Mouse (Mus musculus): ENCODE results near the gene Capn11. TPM values are rescaled to one million over a fixed set of nuclear protein-coding genes. Genes with fewer than 3 reads are reported as not detected.

Capn11 gene
- total and polyA plus RNA-seq, 2 experiments from 2014 or later = 0.19 to 1.2 TPM

DNA sequence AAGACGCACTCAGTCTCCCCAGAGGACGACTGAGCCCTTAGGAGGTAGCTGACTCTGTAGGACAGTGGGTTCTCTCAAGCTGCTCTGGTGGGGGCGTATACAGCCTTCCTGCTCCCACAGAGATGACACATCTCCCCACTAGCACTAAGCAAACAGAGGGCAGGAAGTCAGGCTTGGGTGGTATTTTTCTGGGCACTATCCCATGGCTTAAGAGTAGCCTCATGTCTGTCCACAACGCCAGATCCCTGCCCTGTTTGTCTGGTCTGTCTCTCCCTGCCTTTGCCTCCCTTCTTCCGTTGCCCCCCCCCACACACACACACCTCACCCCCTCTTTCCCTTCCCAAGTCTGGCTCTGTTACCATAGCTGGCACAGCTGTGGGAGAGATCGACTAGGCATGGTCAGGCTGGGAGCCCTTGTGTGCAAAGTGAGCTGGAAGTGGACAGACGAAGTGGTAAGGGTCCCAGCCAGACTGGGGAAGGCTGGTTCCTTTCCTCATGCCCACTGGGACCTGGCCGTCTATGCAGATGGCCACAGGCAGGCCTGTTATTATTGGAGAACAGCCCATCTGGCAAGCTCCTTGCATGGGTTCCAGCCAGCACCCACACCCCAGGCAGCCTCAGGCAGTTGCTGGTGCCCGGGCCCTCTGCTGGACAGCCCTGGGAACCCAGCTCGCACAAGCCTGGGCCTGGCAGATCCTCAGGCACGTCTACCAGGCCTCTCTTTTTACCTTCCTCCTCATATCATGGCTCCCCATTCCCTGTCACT is 62.3 kb downstream of the Capn11 start:
- Histone ChIP-seq H3K9ac (replicated peaks; ENCODE audit: low read length, poor library complexity, severe bottlenecking) (no peak overlapping the region), H3K27me3 (ENCODE audit: insufficient read depth, low read length) (peaks cover 20% of the 10 kb centered on the region), H3K36me3 (ENCODE audit: insufficient read depth, low read length) (no peaks in the 10 kb centered on the region), H3K9me3 (ENCODE audit: low read length) (no peaks in the 10 kb centered on the region), H3K4me1 (ENCODE audit: insufficient read depth, low read length) (peaks cover 15% of the 10 kb centered on the region), H3K27ac (ENCODE audit: low read depth, low read length) (no peak overlapping the region), H3K4me3 (ENCODE audit: low read depth, low read length) (no peak overlapping the region), H3K4me2 (ENCODE audit: low read depth, low read length, poor library complexity, severe bottlenecking) (no peak overlapping the region)
- peak; percentile 67 for TF ChIP-seq CTCF (IDR thresholded peaks at IDR 0.05)
- WGBS = 30% methylated on average over 11 of the region's 11 CpGs
- ATAC-seq (ENCODE audit: low FRiP score) = peak; percentile 21
- peak; percentile 78 for DNase-seq (ENCODE audit: low spot score)

- no peak for DNase-seq (ENCODE audit: low spot score)
- peak overlapping the region; percentile 46 for H3K4me3 ChIP-seq (ENCODE audit: low read depth, low read length)
- H3K27me3 ChIP-seq (ENCODE audit: insufficient read depth, low read length) = peaks cover 15% of the 10 kb centered on the region
- no peaks in the 10 kb centered on the region for H3K9me3 ChIP-seq (ENCODE audit: low read length)
- TF ChIP-seq CTCF (IDR thresholded peaks at IDR 0.05) = no peak
- no peak for ATAC-seq (ENCODE audit: low FRiP score)
- H3K4me1 ChIP-seq (ENCODE audit: insufficient read depth, low read length) = peaks cover 15% of the 10 kb centered on the region
- no peak overlapping the region for H3K27ac ChIP-seq (ENCODE audit: low read depth, low read length)
- no peaks in the 10 kb centered on the region for H3K36me3 ChIP-seq (ENCODE audit: insufficient read depth, low read length)
- H3K4me2 ChIP-seq (ENCODE audit: low read depth, low read length, poor library complexity, severe bottlenecking) = peak overlapping the region; percentile 92
- peak overlapping the region; percentile 54 for H3K9ac ChIP-seq (replicated peaks; ENCODE audit: low read length, poor library complexity, severe bottlenecking)
- 8% methylated on average over 23 of the region's 23 CpGs for WGBS
Observed at GRCm38 (mm10) chr17:45595736-45596390, 63.3 kb downstream of the Capn11 start.

DNA sequence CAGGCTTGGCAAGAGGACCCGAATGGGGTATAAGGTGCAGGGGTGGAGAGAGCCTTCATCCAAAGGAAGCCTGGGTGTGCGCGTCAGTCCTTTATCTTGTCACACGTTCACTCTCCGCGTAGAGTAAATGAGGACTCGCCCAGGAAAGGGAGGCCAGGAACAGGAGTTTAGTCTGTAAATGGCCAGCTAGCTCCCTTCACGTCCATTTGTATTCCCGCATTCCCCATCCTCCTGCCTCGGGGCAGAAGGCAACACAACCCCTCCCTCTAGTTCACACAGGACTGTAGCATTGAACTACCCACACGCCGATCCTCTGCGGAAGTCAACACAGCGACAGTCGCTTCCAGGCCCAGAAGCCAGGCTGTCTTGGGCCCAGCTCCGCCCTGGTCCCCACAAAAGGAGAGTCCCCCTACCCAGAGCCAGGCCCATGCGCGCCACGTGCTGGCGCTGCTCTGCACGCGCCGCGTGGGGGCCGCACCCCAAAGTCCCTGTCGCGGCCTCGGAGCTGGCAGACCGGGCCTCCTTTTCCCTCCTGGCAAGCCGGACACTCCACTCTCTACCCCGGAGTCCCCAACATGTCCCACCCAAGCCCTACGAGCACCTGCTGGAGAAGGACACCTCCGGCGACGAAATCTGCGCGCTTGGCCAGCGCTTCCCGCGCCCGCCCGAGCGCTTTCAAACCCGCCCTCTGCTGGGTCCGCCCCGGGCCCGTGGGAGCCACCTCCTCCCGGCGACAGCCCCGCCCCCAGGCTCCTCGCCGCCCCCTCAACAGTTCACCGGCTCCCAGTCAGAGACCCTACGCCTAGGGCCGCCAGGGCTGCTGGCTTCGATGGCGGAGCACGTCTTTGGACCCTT is 64.0 kb downstream of the Capn11 start:
- H3K27ac ChIP-seq (ENCODE audit: low read depth, low read length) = no peak overlapping the region
- WGBS = 2% methylated on average over 54 of the region's 58 CpGs
- no peaks in the 10 kb centered on the region for H3K9me3 ChIP-seq (ENCODE audit: low read length)
- peaks cover 10% of the 10 kb centered on the region for H3K27me3 ChIP-seq (ENCODE audit: insufficient read depth, low read length)
- peak overlapping the region; percentile 46 for H3K4me3 ChIP-seq (ENCODE audit: low read depth, low read length)
- H3K36me3 ChIP-seq (ENCODE audit: insufficient read depth, low read length) = no peaks in the 10 kb centered on the region
- H3K9ac ChIP-seq (replicated peaks; ENCODE audit: low read length, poor library complexity, severe bottlenecking) = peak overlapping the region; percentile 54
- peaks cover 15% of the 10 kb centered on the region for H3K4me1 ChIP-seq (ENCODE audit: insufficient read depth, low read length)
- no peak; the same call in 1 of the 2 replicates for TF ChIP-seq CTCF (IDR thresholded peaks at IDR 0.05)
- H3K4me2 ChIP-seq (ENCODE audit: low read depth, low read length, poor library complexity, severe bottlenecking) = peak overlapping the region; percentile 92
- peak; percentile 32 for ATAC-seq (ENCODE audit: low FRiP score)
- peak; percentile 48 for DNase-seq (ENCODE audit: low spot score)

- Histone ChIP-seq H3K4me2 (ENCODE audit: low read depth, low read length, poor library complexity, severe bottlenecking) (peak overlapping the region; percentile 92), H3K36me3 (ENCODE audit: insufficient read depth, low read length) (no peaks in the 10 kb centered on the region), H3K4me1 (ENCODE audit: insufficient read depth, low read length) (peaks cover 15% of the 10 kb centered on the region), H3K27me3 (ENCODE audit: insufficient read depth, low read length) (peaks cover 8% of the 10 kb centered on the region), H3K4me3 (ENCODE audit: low read depth, low read length) (peak overlapping the region; percentile 46), H3K9me3 (ENCODE audit: low read length) (no peaks in the 10 kb centered on the region), H3K9ac (replicated peaks; ENCODE audit: low read length, poor library complexity, severe bottlenecking) (0 out of 2 replicates have a peak overlapping the region, but pooled peaks have one; percentile 54), H3K27ac (ENCODE audit: low read depth, low read length) (no peak overlapping the region)
- no peak for TF ChIP-seq CTCF (IDR thresholded peaks at IDR 0.05)
- ATAC-seq (ENCODE audit: low FRiP score) = no peak
- no peak for DNase-seq (ENCODE audit: low spot score)
- 56% methylated on average over 8 of the region's 8 CpGs for WGBS
Observed at GRCm38 (mm10) chr17:45594195-45594594, 64.9 kb downstream of the Capn11 start.

DNA sequence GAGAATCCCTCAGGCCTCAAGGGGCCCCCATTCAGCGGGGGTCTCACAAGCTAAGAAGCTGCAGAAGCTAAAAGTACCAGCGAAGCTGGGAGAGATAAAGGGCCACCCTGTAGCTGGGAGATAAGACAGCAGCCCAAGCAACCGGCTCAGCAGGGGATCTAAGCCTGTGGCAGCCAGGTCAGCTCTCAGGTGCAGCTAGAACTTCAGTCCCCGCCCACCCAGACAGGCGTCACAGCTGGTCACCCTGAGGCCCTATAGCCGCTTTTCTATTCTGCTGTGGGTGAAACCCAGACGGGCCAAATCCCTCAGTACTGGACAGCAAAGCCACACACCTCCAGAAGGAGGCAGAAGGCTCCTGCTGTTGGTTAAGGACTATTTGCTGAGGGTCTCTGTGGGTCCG is 65.6 kb downstream of the Capn11 start:
- ATAC-seq (ENCODE audit: low FRiP score) = no peak
- Histone ChIP-seq H3K27me3 (ENCODE audit: insufficient read depth, low read length) (peaks cover 8% of the 10 kb centered on the region), H3K9ac (replicated peaks; ENCODE audit: low read length, poor library complexity, severe bottlenecking) (no peak overlapping the region), H3K36me3 (ENCODE audit: insufficient read depth, low read length) (no peaks in the 10 kb centered on the region), H3K4me2 (ENCODE audit: low read depth, low read length, poor library complexity, severe bottlenecking) (peak overlapping the region; percentile 15; the same call in 1 of the 2 replicates), H3K4me3 (ENCODE audit: low read depth, low read length) (no peak overlapping the region), H3K4me1 (ENCODE audit: insufficient read depth, low read length) (peaks cover 15% of the 10 kb centered on the region), H3K9me3 (ENCODE audit: low read length) (no peaks in the 10 kb centered on the region), H3K27ac (ENCODE audit: low read depth, low read length) (no peak overlapping the region)
- 0 out of 2 replicates have a peak, but pooled peaks have one; percentile 16 for TF ChIP-seq CTCF (IDR thresholded peaks at IDR 0.05)
- WGBS = 31% methylated on average over 8 of the region's 8 CpGs
- no peak for DNase-seq (ENCODE audit: low spot score)
